Mouse (Mus musculus) right cerebral cortex, postnatal 10 days (tissue): ENCODE measurements around the gene Amigo1.

Experiments
- DNase-seq, 2 experiments: peaks; one replicate each; pipeline ENCODE4 v3.0.0; 2021; ENCODE audit warnings: low spot score in 2 of 2

Amigo1 gene

GRCm38 (mm10) chr3:108180514-108180913 is 5.6 kb upstream of the Amigo1 start:
- no peak for DNase-seq

GRCm38 (mm10) chr3:108184742-108185141 is 1.4 kb upstream of the Amigo1 start:
- peak in 1 of 2 experiments; percentile 20 for DNase-seq

- DNase-seq = peak in 1 of 2 experiments; percentile 28
These were observed 556 bp upstream of the Amigo1 start for GRCm38 (mm10) chr3:108185460-108186097.

- DNase-seq = peak; percentile 36 to 44
These were observed 1.1 kb downstream of the Amigo1 start for GRCm38 (mm10) chr3:108187111-108187795.

GRCm38 (mm10) chr3:108188716-108189490 is 2.8 kb downstream of the Amigo1 start:
- peak in 1 of 2 experiments; percentile 33 for DNase-seq

- DNase-seq = peak in 1 of 2 experiments; percentile 19
These were observed 3.8 kb downstream of the Amigo1 start for GRCm38 (mm10) chr3:108189897-108190296.

- DNase-seq = peak in 1 of 2 experiments; percentile 30
These were observed 7.6 kb downstream of the Amigo1 start for GRCm38 (mm10) chr3:108193686-108194085.

- DNase-seq = peak in 1 of 2 experiments; percentile 21
These were observed 9.2 kb downstream of the Amigo1 start for GRCm38 (mm10) chr3:108195287-108195686.

- DNase-seq = peak; percentile 69 to 79
These were observed 9.9 kb downstream of the Amigo1 start for GRCm38 (mm10) chr3:108195941-108196590.

- DNase-seq = peak; percentile 88 to 92
These were observed 10.9 kb downstream of the Amigo1 start for GRCm38 (mm10) chr3:108197066-108197497.

- peak in 1 of 2 experiments; percentile 37 for DNase-seq
These were observed 13.1 kb downstream of the Amigo1 start for GRCm38 (mm10) chr3:108199231-108199630.

- DNase-seq = peak; percentile 91 to 92
These were observed 14.5 kb downstream of the Amigo1 start, which contains the start of gene Cyb561d1 for GRCm38 (mm10) chr3:108200329-108201323. Gene Cyb561d1, minus strand, starts transcription at chr3:108201212.

- no peak for DNase-seq
These were observed 16.4 kb downstream of the Amigo1 start for GRCm38 (mm10) chr3:108202506-108202905.

GRCm38 (mm10) chr3:108203212-108203611 is 17.1 kb downstream of the Amigo1 start:
- no peak for DNase-seq

- peak in 1 of 2 experiments; percentile 82 for DNase-seq
These were observed 17.6 kb downstream of the Amigo1 start for GRCm38 (mm10) chr3:108203621-108204325.

- peak in 1 of 2 experiments; percentile 30 for DNase-seq
These were observed 18.3 kb downstream of the Amigo1 start for GRCm38 (mm10) chr3:108204470-108204869.

GRCm38 (mm10) chr3:108205601-108206000 is 19.5 kb downstream of the Amigo1 start:
- no peak for DNase-seq

GRCm38 (mm10) chr3:108206731-108207375 is 20.7 kb downstream of the Amigo1 start:
- DNase-seq = peak in 1 of 2 experiments; percentile 57

- DNase-seq = no peak
These were observed 22.9 kb downstream of the Amigo1 start for GRCm38 (mm10) chr3:108209001-108209400.
